Mouse (Mus musculus): ENCODE data around the gene Vti1b. TPM values are rescaled to one million over a fixed set of nuclear protein-coding genes. Genes with fewer than 3 reads are reported as not detected.
A peak's percentile ranks its signal among the peaks of the same experiment; 100 is the strongest.

Gene Vti1b
- polyA plus RNA-seq, 1 experiment = 56.8 TPM

GRCm38 (mm10) chr12:79138999-79139398 is 33.5 kb downstream of the Vti1b start:
- H3K4me1 ChIP-seq (ENCODE audit: control insufficient read depth, insufficient read depth, insufficient read length, low read length) = peaks cover 18% of the 10 kb centered on the region
- H3K27me3 ChIP-seq (ENCODE audit: control insufficient read depth, insufficient read depth, low read length) = no peaks in the 10 kb centered on the region
- H3K36me3 ChIP-seq (ENCODE audit: control insufficient read depth, insufficient read depth, low read length) = peaks cover 20% of the 10 kb centered on the region
- H3K4me3 ChIP-seq (ENCODE audit: low read depth, low read length) = no peak overlapping the region
- peak overlapping the region; percentile 4; the same call in 1 of the 2 replicates for H3K27ac ChIP-seq (ENCODE audit: insufficient read depth, low read depth, low read length)
- TF ChIP-seq CTCF (IDR thresholded peaks at IDR 0.05; ENCODE audit: extremely low read depth, insufficient read length, insufficient replicate concordance, low read depth, low read length) (no peak), POLR2A (IDR thresholded peaks at IDR 0.05; ENCODE audit: low read depth, low read length) (no peak)

- H3K27me3 ChIP-seq (ENCODE audit: control insufficient read depth, insufficient read depth, low read length) = no peaks in the 10 kb centered on the region
- H3K36me3 ChIP-seq (ENCODE audit: control insufficient read depth, insufficient read depth, low read length) = peaks cover 26% of the 10 kb centered on the region
- WGBS = 87% methylated on average over 7 of the region's 7 CpGs
- TF ChIP-seq POLR2A (IDR thresholded peaks at IDR 0.05; ENCODE audit: low read depth, low read length) (no peak), CTCF (IDR thresholded peaks at IDR 0.05; ENCODE audit: extremely low read depth, insufficient read length, insufficient replicate concordance, low read depth, low read length) (no peak)
- no peak overlapping the region for H3K4me3 ChIP-seq (ENCODE audit: low read depth, low read length)
- H3K27ac ChIP-seq (ENCODE audit: insufficient read depth, low read depth, low read length) = no peak overlapping the region
- peaks cover 16% of the 10 kb centered on the region for H3K4me1 ChIP-seq (ENCODE audit: control insufficient read depth, insufficient read depth, insufficient read length, low read length)
These were observed 35.5 kb downstream of the Vti1b start for GRCm38 (mm10) chr12:79136949-79137348.

- H3K4me1 ChIP-seq (ENCODE audit: control insufficient read depth, insufficient read depth, insufficient read length, low read length) = peaks cover 14% of the 10 kb centered on the region
- no peak overlapping the region for H3K4me3 ChIP-seq (ENCODE audit: low read depth, low read length)
- peak overlapping the region; percentile 62; the same call in 1 of the 2 replicates for H3K27ac ChIP-seq (ENCODE audit: insufficient read depth, low read depth, low read length)
- WGBS = 37% methylated on average over 4 of the region's 4 CpGs
- no peak for TF ChIP-seq CTCF (IDR thresholded peaks at IDR 0.05; ENCODE audit: extremely low read depth, insufficient read length, insufficient replicate concordance, low read depth, low read length)
- TF ChIP-seq POLR2A (IDR thresholded peaks at IDR 0.05; ENCODE audit: low read depth, low read length) = no peak
- peaks cover 24% of the 10 kb centered on the region for H3K36me3 ChIP-seq (ENCODE audit: control insufficient read depth, insufficient read depth, low read length)
- 0 out of 2 replicates have a peak, but pooled peaks cover 4% of the 10 kb centered on the region for H3K27me3 ChIP-seq (ENCODE audit: control insufficient read depth, insufficient read depth, low read length)
These were observed 37.4 kb downstream of the Vti1b start for GRCm38 (mm10) chr12:79135105-79135504.

GRCm38 (mm10) chr12:79134676-79135075 is 37.8 kb downstream of the Vti1b start:
- peak overlapping the region; percentile 62; the same call in 1 of the 2 replicates for H3K27ac ChIP-seq (ENCODE audit: insufficient read depth, low read depth, low read length)
- TF ChIP-seq POLR2A (IDR thresholded peaks at IDR 0.05; ENCODE audit: low read depth, low read length) (no peak), CTCF (IDR thresholded peaks at IDR 0.05; ENCODE audit: extremely low read depth, insufficient read length, insufficient replicate concordance, low read depth, low read length) (no peak)
- WGBS = 68% methylated on average over 8 of the region's 8 CpGs
- 0 out of 2 replicates have a peak, but pooled peaks cover 4% of the 10 kb centered on the region for H3K27me3 ChIP-seq (ENCODE audit: control insufficient read depth, insufficient read depth, low read length)
- H3K4me1 ChIP-seq (ENCODE audit: control insufficient read depth, insufficient read depth, insufficient read length, low read length) = peaks cover 14% of the 10 kb centered on the region
- H3K36me3 ChIP-seq (ENCODE audit: control insufficient read depth, insufficient read depth, low read length) = peaks cover 22% of the 10 kb centered on the region
- H3K4me3 ChIP-seq (ENCODE audit: low read depth, low read length) = 0 out of 2 replicates have a peak overlapping the region, but pooled peaks have one; percentile 10

GRCm38 (mm10) chr12:79131706-79132460 is 40.6 kb downstream of the Vti1b start:
- Histone ChIP-seq H3K27ac (ENCODE audit: insufficient read depth, low read depth, low read length) (peak overlapping the region; percentile 42; the same call in 1 of the 2 replicates), H3K4me3 (ENCODE audit: low read depth, low read length) (peak overlapping the region; percentile 84), H3K4me1 (ENCODE audit: control insufficient read depth, insufficient read depth, insufficient read length, low read length) (peaks cover 14% of the 10 kb centered on the region), H3K27me3 (ENCODE audit: control insufficient read depth, insufficient read depth, low read length) (0 out of 2 replicates have a peak, but pooled peaks cover 4% of the 10 kb centered on the region), H3K36me3 (ENCODE audit: control insufficient read depth, insufficient read depth, low read length) (peaks cover 17% of the 10 kb centered on the region)
- no peak for TF ChIP-seq CTCF (IDR thresholded peaks at IDR 0.05; ENCODE audit: extremely low read depth, insufficient read length, insufficient replicate concordance, low read depth, low read length)
- no peak for TF ChIP-seq POLR2A (IDR thresholded peaks at IDR 0.05; ENCODE audit: low read depth, low read length)
- 39% methylated on average over 5 of the region's 5 CpGs for WGBS

GRCm38 (mm10) chr12:79131178-79131675 is 41.2 kb downstream of the Vti1b start:
- WGBS = 3% methylated on average over 22 of the region's 22 CpGs
- Histone ChIP-seq H3K27me3 (ENCODE audit: control insufficient read depth, insufficient read depth, low read length) (0 out of 2 replicates have a peak, but pooled peaks cover 4% of the 10 kb centered on the region), H3K4me1 (ENCODE audit: control insufficient read depth, insufficient read depth, insufficient read length, low read length) (peaks cover 14% of the 10 kb centered on the region), H3K36me3 (ENCODE audit: control insufficient read depth, insufficient read depth, low read length) (peaks cover 17% of the 10 kb centered on the region), H3K4me3 (ENCODE audit: low read depth, low read length) (peak overlapping the region; percentile 84), H3K27ac (ENCODE audit: insufficient read depth, low read depth, low read length) (peak overlapping the region; percentile 42)
- TF ChIP-seq POLR2A (IDR thresholded peaks at IDR 0.05; ENCODE audit: low read depth, low read length) = no peak
- TF ChIP-seq CTCF (IDR thresholded peaks at IDR 0.05; ENCODE audit: extremely low read depth, insufficient read length, insufficient replicate concordance, low read depth, low read length) = no peak; the same call in 1 of the 2 replicates

Measured in small intestine, adult 2 months (tissue).